Mouse (Mus musculus) neural tube, embryonic 15.5 days (tissue): ENCODE measurements around the gene Gdf7. TPM values are rescaled to one million over a fixed set of nuclear protein-coding genes. Genes with fewer than 3 reads are reported as not detected.

Experiments
- ATAC-seq: fragments of 200-750 bp; cut with Nextera tagmentation; 2 replicates; pipeline ENCODE4 v1.8.0; 2017; ENCODE audit warnings: mild to moderate bottlenecking, moderate TSS enrichment, moderate library complexity; ENCODE audit not compliant: low FRiP score
- H3K27ac ChIP-seq: fragments of 300-500 bp; sonication (generic); replicated peaks from 2 replicates; pipeline ENCODE4 v1.5.1; 2015; ENCODE audit warnings: mild to moderate bottlenecking, inconsistent platforms
- H3K27me3 ChIP-seq: fragments of 300-500 bp; sonication (generic); replicated peaks from 2 replicates; pipeline ENCODE4 v1.6.1; 2015; ENCODE audit warnings: inconsistent platforms
- H3K36me3 ChIP-seq: fragments of 300-500 bp; sonication (generic); 2 replicates; pipeline ENCODE4 v1.6.1; 2015; ENCODE audit warnings: inconsistent platforms
- H3K4me1 ChIP-seq: fragments of 300-500 bp; sonication (generic); 2 replicates; pipeline ENCODE4 v1.6.1; 2015; ENCODE audit warnings: inconsistent platforms
- H3K4me2 ChIP-seq: fragments of 300-500 bp; sonication (generic); 2 replicates; pipeline ENCODE4 v1.6.1; 2015; ENCODE audit warnings: inconsistent platforms, mild to moderate bottlenecking, moderate library complexity
- H3K4me3 ChIP-seq: fragments of 300-500 bp; sonication (generic); replicated peaks from 2 replicates; pipeline ENCODE4 v1.5.1; 2015; ENCODE audit warnings: mild to moderate bottlenecking, inconsistent platforms
- H3K9ac ChIP-seq: fragments of 300-500 bp; sonication (generic); replicated peaks from 2 replicates; pipeline ENCODE4 v1.6.1; 2015; ENCODE audit warnings: mild to moderate bottlenecking, inconsistent platforms
- H3K9me3 ChIP-seq: fragments of 300-500 bp; sonication (generic); replicated peaks from 2 replicates; pipeline ENCODE4 v1.6.1; 2016; ENCODE audit warnings: inconsistent platforms
- WGBS: fragments of 180-500 bp; shearing (Covaris S2); methylation state at CpG from one replicate; pipeline ENCODE4 v1.1.7; 2015; ENCODE audit warnings: mixed read lengths; 5-methylcytosine and 5-hydroxymethylcytosine counted together
- polyA plus RNA-seq: library from polyadenylated mRNA; unstranded; fragments of >200 nt; fragmentation: Nextera tagmentation; extraction: Ambion mirVana; gene quantifications from 2 replicates; pipeline ENCODE4 v1.2.1, GENCODE M21; 2015

Gdf7 gene
- polyA plus RNA-seq, 1 experiment from 2014 or later = 0.14 TPM

DNA sequence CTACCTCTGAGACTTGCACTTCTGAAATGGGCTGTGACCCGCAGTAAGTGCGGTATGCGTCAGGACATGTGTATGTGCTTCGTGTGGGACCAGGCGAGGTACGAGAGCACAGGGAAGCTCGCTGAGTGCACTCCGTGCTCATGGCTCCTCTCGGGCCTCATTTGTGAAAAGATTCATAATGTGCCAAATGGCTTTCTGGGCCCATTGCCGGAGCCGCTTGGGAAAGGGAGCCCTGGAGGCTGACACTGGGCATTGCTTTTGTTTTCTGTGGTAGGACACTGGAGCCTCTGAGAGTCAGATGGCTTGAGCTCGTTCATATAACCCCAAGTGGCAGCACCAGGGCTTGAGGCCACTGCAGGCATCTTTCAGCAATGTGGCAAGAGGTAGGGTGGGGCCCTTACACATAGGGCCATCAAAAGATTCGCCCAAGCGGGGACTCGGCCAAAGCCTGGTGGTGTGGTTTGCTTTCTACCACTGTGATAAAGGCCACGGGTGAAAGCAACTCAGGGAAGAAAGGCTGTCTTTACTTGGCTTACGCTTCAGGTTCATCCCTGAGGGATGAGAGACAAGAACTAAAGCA, 24.3 kb upstream of the Gdf7 start:
- 78% methylated on average over 17 of the region's 17 CpGs for WGBS
- no peak for ATAC-seq
- Histone ChIP-seq H3K4me1 (peaks cover 17% of the 10 kb centered on the region), H3K27ac (peak overlapping the region; percentile 30; the same call in 1 of the 2 replicates), H3K4me2 (no peak overlapping the region), H3K9ac (no peak overlapping the region), H3K36me3 (peaks cover 43% of the 10 kb centered on the region), H3K4me3 (no peak overlapping the region), H3K27me3 (no peaks in the 10 kb centered on the region), H3K9me3 (no peaks in the 10 kb centered on the region)

- Histone ChIP-seq H3K27ac (no peak overlapping the region), H3K9me3 (no peaks in the 10 kb centered on the region), H3K4me2 (no peak overlapping the region), H3K36me3 (peaks cover 47% of the 10 kb centered on the region), H3K4me3 (no peak overlapping the region), H3K27me3 (no peaks in the 10 kb centered on the region), H3K9ac (no peak overlapping the region), H3K4me1 (peaks cover 17% of the 10 kb centered on the region)
- no peak for ATAC-seq
- 93% methylated on average over 13 of the region's 13 CpGs for WGBS
Observed at GRCm38 (mm10) chr12:8325245-8325942, 23.6 kb upstream of the Gdf7 start.

DNA sequence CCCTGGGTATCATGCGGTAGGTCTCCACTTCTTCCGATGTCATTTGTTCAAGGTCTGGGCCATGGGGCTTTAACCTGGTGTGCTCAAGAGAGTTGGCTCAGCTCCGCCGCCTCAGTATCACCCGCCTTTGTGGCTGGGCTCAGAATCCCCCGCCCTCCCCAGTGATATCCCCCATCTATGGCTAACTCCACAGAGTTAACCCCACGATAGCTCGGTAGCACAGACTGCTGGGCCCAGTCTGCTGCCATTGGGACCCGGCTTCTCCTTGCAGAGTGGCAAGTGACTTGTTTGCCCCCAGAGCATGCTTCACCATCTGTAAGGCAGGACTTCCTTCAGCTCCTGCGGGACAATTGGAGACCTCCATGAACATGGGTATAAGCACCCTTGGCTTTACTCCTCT, 22.3 kb upstream of the Gdf7 start:
- no peaks in the 10 kb centered on the region for H3K9me3 ChIP-seq
- peaks cover 44% of the 10 kb centered on the region for H3K36me3 ChIP-seq

DNA sequence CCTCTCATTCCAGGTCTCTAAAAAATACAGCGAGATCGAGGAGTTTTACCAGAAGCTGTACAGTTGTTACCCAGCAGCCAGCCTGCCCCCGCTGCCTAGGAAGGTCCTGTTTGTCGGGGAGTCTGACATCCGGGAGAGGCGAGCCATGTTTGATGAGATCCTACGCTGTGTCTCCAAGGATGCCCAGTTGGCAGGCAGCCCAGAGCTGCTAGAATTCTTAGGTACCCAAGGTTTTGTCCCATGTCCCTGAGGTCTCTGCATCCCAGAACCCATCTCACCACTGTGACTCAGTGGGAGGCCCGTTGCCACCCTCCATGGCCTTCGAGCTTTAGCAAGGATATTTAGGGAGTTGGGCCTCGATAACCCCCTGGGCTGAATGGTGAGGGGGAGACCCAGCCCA, 19.8 kb upstream of the Gdf7 start:
- WGBS = 70% methylated on average over 10 of the region's 10 CpGs
- no peak for ATAC-seq
- H3K4me2 ChIP-seq = no peak overlapping the region
- H3K9ac ChIP-seq = no peak overlapping the region
- H3K9me3 ChIP-seq = no peaks in the 10 kb centered on the region
- H3K4me3 ChIP-seq = no peak overlapping the region
- H3K4me1 ChIP-seq = peaks cover 3% of the 10 kb centered on the region; the same call in 1 of the 2 replicates
- peaks cover 55% of the 10 kb centered on the region for H3K36me3 ChIP-seq
- H3K27me3 ChIP-seq = no peaks in the 10 kb centered on the region
- no peak overlapping the region for H3K27ac ChIP-seq

More for the DNA sequence above, 22.3 kb upstream of the Gdf7 start:
- 91% methylated on average over 10 of the region's 10 CpGs for whole genome bisulfite sequencing
- Histone ChIP-seq H3K9ac (no peak overlapping the region), H3K4me3 (no peak overlapping the region), H3K27me3 (no peaks in the 10 kb centered on the region), H3K27ac (no peak overlapping the region), H3K4me2 (no peak overlapping the region), H3K4me1 (peaks cover 17% of the 10 kb centered on the region)
- ATAC-seq = no peak

DNA sequence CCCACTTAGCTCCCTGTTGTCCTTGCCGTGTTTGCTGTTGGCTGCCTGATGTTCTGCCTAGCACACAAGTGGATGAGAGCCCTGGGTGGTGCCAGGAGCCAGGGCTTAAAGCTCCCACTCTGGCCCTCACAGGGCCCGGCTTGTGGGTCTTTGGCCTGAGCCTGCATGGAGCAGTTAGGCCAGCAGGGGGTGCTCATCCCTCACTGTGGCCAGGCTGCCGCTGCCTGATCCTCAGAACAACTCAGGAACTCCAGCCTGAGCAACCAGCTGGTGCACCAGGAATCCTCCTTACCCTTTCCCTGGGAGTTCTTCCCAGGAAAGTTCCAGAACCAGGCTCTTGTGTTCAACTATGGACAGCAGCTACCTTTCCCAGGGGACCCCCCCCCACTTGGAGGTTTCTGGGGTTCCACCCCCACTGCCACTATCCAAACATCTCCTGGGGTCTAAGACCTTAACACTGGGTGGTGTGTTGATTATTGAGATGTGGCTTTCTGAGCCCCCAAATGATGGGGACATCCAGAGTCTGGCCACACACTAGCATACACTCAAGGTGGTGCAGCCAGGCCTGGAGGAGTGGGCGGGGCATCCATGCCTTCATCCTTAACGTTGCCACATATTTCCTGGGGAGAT, 18.4 kb upstream of the Gdf7 start:
- Histone ChIP-seq H3K36me3 (peaks cover 49% of the 10 kb centered on the region), H3K9ac (no peak overlapping the region), H3K4me1 (0 out of 2 replicates have a peak, but pooled peaks cover under 1% of the 10 kb centered on the region), H3K9me3 (no peaks in the 10 kb centered on the region), H3K4me3 (no peak overlapping the region), H3K27ac (no peak overlapping the region), H3K4me2 (no peak overlapping the region), H3K27me3 (no peaks in the 10 kb centered on the region)
- ATAC-seq = 0 out of 2 replicates have a peak, but pooled peaks have one; percentile 37
- 47% methylated on average over 5 of the region's 5 CpGs for WGBS

DNA sequence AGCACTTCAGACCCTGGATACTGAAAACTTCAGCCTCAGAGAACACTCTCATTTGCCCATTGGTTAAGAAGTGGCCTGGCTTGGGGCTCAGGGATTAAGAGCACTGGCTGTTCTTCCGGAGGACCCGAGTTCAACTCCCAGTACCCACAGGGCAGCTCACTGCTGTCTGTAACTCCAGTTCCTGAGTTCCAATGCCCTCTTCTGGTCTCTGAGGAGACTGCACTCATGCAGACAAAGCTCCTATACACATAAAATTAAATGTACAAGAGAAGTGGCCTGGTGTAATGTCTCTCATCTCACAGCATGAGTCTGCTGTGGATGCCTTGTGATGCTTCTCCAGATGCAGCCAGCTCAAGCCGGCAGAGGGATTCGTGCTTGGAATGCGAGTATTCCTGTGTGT, 14.8 kb upstream of the Gdf7 start:
- ATAC-seq = no peak
- WGBS = 78% methylated on average over 5 of the region's 5 CpGs

GRCm38 (mm10) chr12:8313773-8314172, 12.0 kb upstream of the Gdf7 start:
- H3K4me2 ChIP-seq = peak overlapping the region; percentile 95
- 21% methylated on average over 12 of the region's 12 CpGs for WGBS
- no peak overlapping the region for H3K27ac ChIP-seq
- H3K9ac ChIP-seq = peak overlapping the region; percentile 65
- peaks cover 13% of the 10 kb centered on the region for H3K36me3 ChIP-seq
- peak; percentile 42 for ATAC-seq
- H3K9me3 ChIP-seq = no peaks in the 10 kb centered on the region
- H3K4me3 ChIP-seq = peak overlapping the region; percentile 75
- H3K4me1 ChIP-seq = peaks cover 21% of the 10 kb centered on the region
- H3K27me3 ChIP-seq = peaks cover 18% of the 10 kb centered on the region

More for the DNA sequence above, 14.8 kb upstream of the Gdf7 start:
- no peak overlapping the region for H3K9ac ChIP-seq
- H3K36me3 ChIP-seq = peaks cover 28% of the 10 kb centered on the region
- peaks cover 18% of the 10 kb centered on the region for H3K4me1 ChIP-seq
- no peaks in the 10 kb centered on the region for H3K9me3 ChIP-seq
- H3K4me2 ChIP-seq = no peak overlapping the region
- no peak overlapping the region for H3K27ac ChIP-seq
- 0 out of 2 replicates have a peak, but pooled peaks cover 4% of the 10 kb centered on the region for H3K27me3 ChIP-seq
- no peak overlapping the region for H3K4me3 ChIP-seq

DNA sequence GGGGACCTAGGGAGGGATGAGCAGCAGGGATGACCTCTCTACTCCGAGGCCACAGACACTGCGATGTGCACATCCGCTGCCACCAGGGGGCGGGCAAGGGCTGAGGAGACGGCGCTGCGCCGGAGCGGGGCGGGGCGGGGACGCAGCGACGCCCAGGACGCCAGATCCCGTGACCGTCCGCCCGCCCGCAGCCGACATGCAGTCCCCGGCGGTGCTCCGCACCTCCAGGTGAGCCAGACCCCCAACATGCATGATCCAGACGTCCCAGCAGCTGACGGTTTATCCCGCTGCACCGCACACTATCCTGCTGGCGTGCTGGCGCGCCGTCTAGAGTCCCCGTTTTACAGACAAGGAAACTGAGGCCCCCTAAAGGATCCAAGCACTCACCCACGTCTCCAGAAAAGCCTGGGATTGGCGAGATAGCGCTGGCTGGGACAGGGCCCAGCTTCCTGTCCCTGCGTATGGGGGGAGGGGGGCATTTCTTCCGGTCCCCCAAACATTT, 11.6 kb upstream of the Gdf7 start, which contains the start of gene Hs1bp3:
Hs1bp3 (plus strand) TSS at position 163 of the 502 bp plus-strand sequence.
- Histone ChIP-seq H3K4me2 (peak within 1 kb of the TSS; percentile 95), H3K27ac (0 out of 2 replicates have a peak within 1 kb of the TSS, but pooled peaks have one; percentile 37), H3K9ac (peak within 1 kb of the TSS; percentile 65), H3K36me3 (peaks cover 8% of the 10 kb centered on the region; the same call in 1 of the 2 replicates), H3K4me1 (peaks cover 21% of the 10 kb centered on the region), H3K9me3 (no peaks in the 10 kb centered on the region), H3K27me3 (peaks cover 18% of the 10 kb centered on the region), H3K4me3 (peak within 1 kb of the TSS; percentile 75)
- peak; percentile 84 for ATAC-seq
- WGBS = under 1% methylated on average over 38 of the region's 38 CpGs

- Histone ChIP-seq H3K36me3 (no peaks in the 10 kb centered on the region), H3K4me3 (no peak overlapping the region), H3K9me3 (no peaks in the 10 kb centered on the region), H3K4me1 (peaks cover 21% of the 10 kb centered on the region), H3K9ac (no peak overlapping the region), H3K27ac (no peak overlapping the region), H3K27me3 (peaks cover 18% of the 10 kb centered on the region), H3K4me2 (no peak overlapping the region)
- 81% methylated on average over 4 of the region's 4 CpGs for WGBS
- ATAC-seq = no peak
Observed at GRCm38 (mm10) chr12:8312266-8312665, 10.5 kb upstream of the Gdf7 start.

DNA sequence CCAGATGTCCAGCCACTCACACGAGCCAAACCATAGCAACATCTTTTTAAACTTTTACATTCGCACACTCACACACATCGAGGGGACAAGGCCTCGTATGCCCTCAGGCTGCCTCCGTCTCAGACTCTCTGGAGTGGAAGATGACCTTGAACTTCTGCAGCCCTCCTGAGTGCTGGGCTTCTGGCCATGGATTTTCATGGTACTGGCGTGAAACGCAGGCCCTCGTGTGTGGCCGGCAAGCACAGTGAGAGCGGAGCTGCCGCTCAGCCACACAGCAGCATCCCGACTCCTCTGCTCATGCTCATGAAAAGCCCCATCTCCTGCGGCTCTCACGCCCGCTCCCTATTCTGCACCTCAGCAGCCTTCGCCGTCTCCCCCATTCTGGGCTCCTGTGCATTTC, 9.2 kb upstream of the Gdf7 start:
- no peaks in the 10 kb centered on the region for H3K9me3 ChIP-seq
- no peak overlapping the region for H3K27ac ChIP-seq
- H3K27me3 ChIP-seq = peaks cover 23% of the 10 kb centered on the region
- no peak overlapping the region for H3K4me3 ChIP-seq
- no peak overlapping the region for H3K9ac ChIP-seq
- WGBS = 42% methylated on average over 17 of the region's 17 CpGs
- no peak overlapping the region for H3K4me2 ChIP-seq
- H3K4me1 ChIP-seq = peaks cover 24% of the 10 kb centered on the region
- ATAC-seq = no peak
- H3K36me3 ChIP-seq = no peaks in the 10 kb centered on the region

DNA sequence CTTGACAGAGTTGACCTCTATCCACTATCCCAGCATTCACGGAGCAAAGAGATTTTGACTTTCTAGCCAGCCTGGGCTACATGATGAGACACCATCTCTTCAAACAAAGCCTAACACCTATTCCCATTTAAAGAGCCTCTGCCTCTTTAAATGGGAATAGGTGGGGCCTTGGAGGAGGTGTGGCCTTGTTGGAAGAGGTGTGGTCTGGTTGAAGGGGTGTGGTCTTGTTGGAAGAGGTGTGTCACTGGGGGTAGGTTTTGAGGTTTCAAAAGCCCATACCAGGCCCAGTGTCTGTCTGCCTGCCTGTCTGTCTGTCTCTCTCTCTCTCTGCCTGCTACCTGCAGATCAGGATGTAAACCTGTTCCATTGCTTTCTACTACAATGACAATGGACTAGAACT, 5.2 kb upstream of the Gdf7 start:
- H3K9ac ChIP-seq = no peak overlapping the region
- WGBS = 56% methylated on average over 1 of the region's 1 CpGs
- no peak for ATAC-seq
- peaks cover 62% of the 10 kb centered on the region for H3K27me3 ChIP-seq
- no peak overlapping the region for H3K27ac ChIP-seq
- no peak overlapping the region for H3K4me2 ChIP-seq
- H3K36me3 ChIP-seq = no peaks in the 10 kb centered on the region
- H3K4me1 ChIP-seq = peaks cover 11% of the 10 kb centered on the region
- H3K9me3 ChIP-seq = no peaks in the 10 kb centered on the region
- no peak overlapping the region for H3K4me3 ChIP-seq
